Mouse (Mus musculus): ENCODE results near the gene Olfr995. TPM values are rescaled to one million over a fixed set of nuclear protein-coding genes. Genes with fewer than 3 reads are reported as not detected.

Gene Olfr995
- not detected in 2 replicates for polyA plus RNA-seq (2015; fragmentation: Nextera tagmentation; extraction: Ambion mirVana)

- WGBS = 20% methylated on average over 1 of the region's 1 CpGs
- ATAC-seq (replicated peaks; ENCODE audit: extremely low read depth, insufficient read depth, low FRiP score) = no peak
- Histone ChIP-seq H3K27ac (ENCODE audit: low read length) (no peak within 1 kb of the TSS), H3K9me3 (replicated peaks; ENCODE audit: control insufficient read depth, low read length) (no peaks in the 10 kb centered on the region), H3K4me2 (ENCODE audit: low read depth, low read length) (no peak within 1 kb of the TSS), H3K9ac (ENCODE audit: low read length) (no peak within 1 kb of the TSS), H3K4me1 (ENCODE audit: control insufficient read depth, insufficient read depth, low read length) (no peaks in the 10 kb centered on the region), H3K36me3 (ENCODE audit: control insufficient read depth, insufficient read depth) (no peaks in the 10 kb centered on the region), H3K4me3 (ENCODE audit: low read length) (no peak within 1 kb of the TSS), H3K27me3 (ENCODE audit: control insufficient read depth, insufficient read depth, low read length) (no peaks in the 10 kb centered on the region)
These were observed at the start of gene Olfr995 for GRCm38 (mm10) chr2:85443539-85443938. TSS of gene Olfr995 (minus strand) at chr2:85443639.

- no peaks in the 10 kb centered on the region for H3K36me3 ChIP-seq (ENCODE audit: control insufficient read depth, insufficient read depth)
- no peak overlapping the region for H3K27ac ChIP-seq (ENCODE audit: low read length)
- no peaks in the 10 kb centered on the region for H3K4me1 ChIP-seq (ENCODE audit: control insufficient read depth, insufficient read depth, low read length)
- H3K9me3 ChIP-seq (replicated peaks; ENCODE audit: control insufficient read depth, low read length) = no peaks in the 10 kb centered on the region
- H3K4me3 ChIP-seq (ENCODE audit: low read length) = no peak overlapping the region
- no peak overlapping the region for H3K9ac ChIP-seq (ENCODE audit: low read length)
- no peak for ATAC-seq (replicated peaks; ENCODE audit: extremely low read depth, insufficient read depth, low FRiP score)
- WGBS = 63% methylated on average over 5 of the region's 5 CpGs
- H3K27me3 ChIP-seq (ENCODE audit: control insufficient read depth, insufficient read depth, low read length) = no peaks in the 10 kb centered on the region
- H3K4me2 ChIP-seq (ENCODE audit: low read depth, low read length) = no peak overlapping the region
These were observed 47.0 kb upstream of the Olfr995 start for GRCm38 (mm10) chr2:85490396-85490795.

- Histone ChIP-seq H3K9ac (ENCODE audit: low read length) (no peak overlapping the region), H3K4me2 (ENCODE audit: low read depth, low read length) (no peak overlapping the region), H3K9me3 (replicated peaks; ENCODE audit: control insufficient read depth, low read length) (no peaks in the 10 kb centered on the region; the same call in 1 of the 2 replicates), H3K36me3 (ENCODE audit: control insufficient read depth, insufficient read depth) (no peaks in the 10 kb centered on the region), H3K27ac (ENCODE audit: low read length) (no peak overlapping the region), H3K27me3 (ENCODE audit: control insufficient read depth, insufficient read depth, low read length) (no peaks in the 10 kb centered on the region), H3K4me3 (ENCODE audit: low read length) (no peak overlapping the region), H3K4me1 (ENCODE audit: control insufficient read depth, insufficient read depth, low read length) (no peaks in the 10 kb centered on the region)
- WGBS = 55% methylated on average over 3 of the region's 3 CpGs
- no peak for ATAC-seq (replicated peaks; ENCODE audit: extremely low read depth, insufficient read depth, low FRiP score)
These were observed 23.4 kb upstream of the Olfr995 start for GRCm38 (mm10) chr2:85466801-85467325.

- Histone ChIP-seq H3K4me3 (ENCODE audit: low read length) (no peak overlapping the region), H3K9ac (ENCODE audit: low read length) (no peak overlapping the region), H3K27me3 (ENCODE audit: control insufficient read depth, insufficient read depth, low read length) (no peaks in the 10 kb centered on the region), H3K9me3 (replicated peaks; ENCODE audit: control insufficient read depth, low read length) (no peaks in the 10 kb centered on the region), H3K27ac (ENCODE audit: low read length) (no peak overlapping the region), H3K4me2 (ENCODE audit: low read depth, low read length) (no peak overlapping the region), H3K36me3 (ENCODE audit: control insufficient read depth, insufficient read depth) (no peaks in the 10 kb centered on the region), H3K4me1 (ENCODE audit: control insufficient read depth, insufficient read depth, low read length) (no peaks in the 10 kb centered on the region)
- no peak for ATAC-seq (replicated peaks; ENCODE audit: extremely low read depth, insufficient read depth, low FRiP score)
These were observed 893 bp downstream of the Olfr995 start for GRCm38 (mm10) chr2:85442546-85442945.

GRCm38 (mm10) chr2:85436351-85436750 lies 7.1 kb downstream of the Olfr995 start, which contains the start of gene Olfr994:
TSS of gene Olfr994 (minus strand) at chr2:85436451.
- WGBS = 86% methylated on average over 3 of the region's 3 CpGs

GRCm38 (mm10) chr2:85425893-85426292 lies 17.5 kb downstream of the Olfr995 start:
- no peak overlapping the region for H3K4me3 ChIP-seq (ENCODE audit: low read length)
- H3K27me3 ChIP-seq (ENCODE audit: control insufficient read depth, insufficient read depth, low read length) = no peaks in the 10 kb centered on the region
- H3K4me2 ChIP-seq (ENCODE audit: low read depth, low read length) = no peak overlapping the region
- no peak overlapping the region for H3K9ac ChIP-seq (ENCODE audit: low read length)
- WGBS = 77% methylated on average over 1 of the region's 1 CpGs
- H3K4me1 ChIP-seq (ENCODE audit: control insufficient read depth, insufficient read depth, low read length) = no peaks in the 10 kb centered on the region
- H3K36me3 ChIP-seq (ENCODE audit: control insufficient read depth, insufficient read depth) = no peaks in the 10 kb centered on the region
- no peaks in the 10 kb centered on the region for H3K9me3 ChIP-seq (replicated peaks; ENCODE audit: control insufficient read depth, low read length)
- ATAC-seq (replicated peaks; ENCODE audit: extremely low read depth, insufficient read depth, low FRiP score) = no peak
- H3K27ac ChIP-seq (ENCODE audit: low read length) = no peak overlapping the region

More at GRCm38 (mm10) chr2:85436351-85436750, 7.1 kb downstream of the Olfr995 start, which contains the start of gene Olfr994:
- no peaks in the 10 kb centered on the region for H3K4me1 ChIP-seq (ENCODE audit: control insufficient read depth, insufficient read depth, low read length)
- no peak within 1 kb of the TSS for H3K4me2 ChIP-seq (ENCODE audit: low read depth, low read length)
- H3K36me3 ChIP-seq (ENCODE audit: control insufficient read depth, insufficient read depth) = no peaks in the 10 kb centered on the region
- no peak within 1 kb of the TSS for H3K4me3 ChIP-seq (ENCODE audit: low read length)
- no peaks in the 10 kb centered on the region for H3K27me3 ChIP-seq (ENCODE audit: control insufficient read depth, insufficient read depth, low read length)
- no peak within 1 kb of the TSS for H3K9ac ChIP-seq (ENCODE audit: low read length)
- no peaks in the 10 kb centered on the region for H3K9me3 ChIP-seq (replicated peaks; ENCODE audit: control insufficient read depth, low read length)
- H3K27ac ChIP-seq (ENCODE audit: low read length) = no peak within 1 kb of the TSS
- no peak for ATAC-seq (replicated peaks; ENCODE audit: extremely low read depth, insufficient read depth, low FRiP score)

GRCm38 (mm10) chr2:85414777-85415176 lies 28.7 kb downstream of the Olfr995 start, which contains the start of gene Olfr993:
TSS of gene Olfr993 (minus strand) at chr2:85414877.
- no peaks in the 10 kb centered on the region for H3K9me3 ChIP-seq (replicated peaks; ENCODE audit: control insufficient read depth, low read length)
- H3K27ac ChIP-seq (ENCODE audit: low read length) = no peak within 1 kb of the TSS
- no peak for ATAC-seq (replicated peaks; ENCODE audit: extremely low read depth, insufficient read depth, low FRiP score)
- no peak within 1 kb of the TSS for H3K4me3 ChIP-seq (ENCODE audit: low read length)
- no peaks in the 10 kb centered on the region for H3K4me1 ChIP-seq (ENCODE audit: control insufficient read depth, insufficient read depth, low read length)
- no peaks in the 10 kb centered on the region for H3K36me3 ChIP-seq (ENCODE audit: control insufficient read depth, insufficient read depth)
- H3K9ac ChIP-seq (ENCODE audit: low read length) = no peak within 1 kb of the TSS
- H3K27me3 ChIP-seq (ENCODE audit: control insufficient read depth, insufficient read depth, low read length) = no peaks in the 10 kb centered on the region
- no peak within 1 kb of the TSS for H3K4me2 ChIP-seq (ENCODE audit: low read depth, low read length)

- no peak for ATAC-seq (replicated peaks; ENCODE audit: extremely low read depth, insufficient read depth, low FRiP score)
- H3K9me3 ChIP-seq (replicated peaks; ENCODE audit: control insufficient read depth, low read length) = no peaks in the 10 kb centered on the region
- H3K4me2 ChIP-seq (ENCODE audit: low read depth, low read length) = no peak within 1 kb of the TSS
- H3K27ac ChIP-seq (ENCODE audit: low read length) = no peak within 1 kb of the TSS
- no peaks in the 10 kb centered on the region for H3K27me3 ChIP-seq (ENCODE audit: control insufficient read depth, insufficient read depth, low read length)
- H3K4me3 ChIP-seq (ENCODE audit: low read length) = no peak within 1 kb of the TSS
- no peaks in the 10 kb centered on the region for H3K4me1 ChIP-seq (ENCODE audit: control insufficient read depth, insufficient read depth, low read length)
- 49% methylated on average over 2 of the region's 2 CpGs for WGBS
- no peak within 1 kb of the TSS for H3K9ac ChIP-seq (ENCODE audit: low read length)
- H3K36me3 ChIP-seq (ENCODE audit: control insufficient read depth, insufficient read depth) = no peaks in the 10 kb centered on the region
These were observed 34.1 kb downstream of the Olfr995 start, which contains the start of gene Olfr992 for GRCm38 (mm10) chr2:85409369-85409768. TSS of gene Olfr992 (minus strand) at chr2:85409469.

Measured in heart, embryonic 16.5 days (tissue).